Comparison of ENCODE assay signal across 8 mouse cellular contexts in the genomic region with DNA sequence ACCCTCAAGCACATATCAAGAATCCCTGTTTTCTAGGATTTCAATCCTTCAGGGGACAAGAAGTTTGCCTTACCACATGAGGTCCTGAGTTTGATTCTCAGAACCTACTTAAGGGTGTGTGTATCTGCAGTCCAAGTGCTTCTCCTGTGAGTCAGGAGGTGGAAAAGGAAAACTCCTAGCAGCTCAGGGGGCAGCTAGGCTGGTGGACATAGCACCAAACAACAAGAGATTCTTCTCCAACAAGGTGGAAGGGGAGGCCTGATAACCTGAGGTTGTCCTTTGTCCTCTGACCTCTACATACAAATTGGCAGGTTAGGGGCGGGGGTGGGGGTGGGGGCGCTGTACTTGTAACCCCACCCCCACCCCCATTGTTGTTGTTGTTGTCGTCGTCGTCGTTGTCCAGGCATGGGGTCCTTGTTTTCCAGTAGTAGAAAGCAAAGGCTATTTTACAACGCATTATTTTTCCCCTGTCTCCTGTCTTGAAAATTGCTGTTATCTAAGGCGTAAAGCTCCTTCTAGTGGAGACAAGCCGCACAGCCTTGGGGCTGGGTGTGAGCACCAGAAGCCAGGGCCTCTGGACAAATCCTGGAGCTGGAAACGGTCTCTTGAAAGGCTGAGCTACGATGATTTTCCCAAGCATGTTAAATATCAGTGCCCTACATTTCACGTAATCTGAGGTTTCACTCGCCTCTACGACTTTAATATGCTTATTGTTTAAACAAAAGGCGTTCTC. TPM values are rescaled to one million over a fixed set of nuclear protein-coding genes. Genes with fewer than 3 reads are reported as not detected.
DNase-seq lines count a peak whose midpoint lies in the region; ATAC-seq lines count a peak whose summit lies in the region.

No protein-coding gene starts in this region.

- no peaks in the 10 kb centered on the region for H3K9me3 ChIP-seq in hindbrain, embryonic 13.5 days

- no peaks in the 10 kb centered on the region for H3K36me3 ChIP-seq in hindbrain, embryonic 13.5 days

- H3K27ac ChIP-seq in hindbrain, embryonic 13.5 days: peak overlapping the region; percentile 81

- H3K27me3 ChIP-seq in hindbrain, embryonic 13.5 days: no peaks in the 10 kb centered on the region

- peak overlapping the region; percentile 61; the same call in 1 of the 2 replicates for H3K9ac ChIP-seq in hindbrain, embryonic 13.5 days

- H3K4me1 ChIP-seq in hindbrain, embryonic 13.5 days (replicated peaks): peaks cover 13% of the 10 kb centered on the region

- H3K4me2 ChIP-seq in hindbrain, embryonic 13.5 days: peak overlapping the region; percentile 47

- peak overlapping the region; percentile 29 for H3K4me3 ChIP-seq in hindbrain, embryonic 13.5 days

- peak; percentile 28 for DNase-seq in T-cell, adult 2 months (ENCODE audit: low spot score)
- peak; percentile 82 to 84 for DNase-seq in cerebellum, postnatal 14 days
- peak; percentile 45 to 61 for DNase-seq in frontal cortex, postnatal 14 days (ENCODE audit: low spot score in 2 of 2)
- peak; percentile 49 for DNase-seq in left cerebral cortex, adult 11 months (ENCODE audit: low spot score)
- peak; percentile 89 for DNase-seq in lung, postnatal 36 days
- peak; percentile 58 for DNase-seq in retina, postnatal 7 days (ENCODE audit: low read depth, low spot score)
- DNase-seq in urinary bladder, postnatal 14 days (ENCODE audit: low spot score): peak; percentile 72

- peak; percentile 86 for ATAC-seq in hindbrain, embryonic 13.5 days (ENCODE audit: low FRiP score)

- 1% methylated on average over 15 of the region's 15 CpGs for WGBS in hindbrain, embryonic 13.5 days

RNA-seq across cellular contexts. Expression of a gene that starts 23.3 kb away (rescaled TPM):
- polyA plus RNA-seq in hindbrain, embryonic 13.5 days (2015; fragmentation: Nextera tagmentation; extraction: Ambion mirVana): 153 and 158 TPM in 2 replicates

RNA-seq across cellular contexts. Expression of a gene that starts 46.7 kb away (rescaled TPM):
- polyA plus RNA-seq in hindbrain, embryonic 13.5 days (2015; fragmentation: Nextera tagmentation; extraction: Ambion mirVana): 33.9 and 36.4 TPM in 2 replicates

Comparison
In these comparisons a context has a peak if more than half of its experiments do, and no peak if none do; other contexts are left out.
1. Peak in every context shown above with its lines: DNase-seq, ATAC-seq, H3K4me3 ChIP-seq and H3K27ac ChIP-seq.
2. DNase-seq: peak in every context shown above with its lines; median percentile 89 in lung, postnatal 36 days; 83 in cerebellum, postnatal 14 days; 72 in urinary bladder, postnatal 14 days; 58 in retina, postnatal 7 days; 53 in frontal cortex, postnatal 14 days; 49 in left cerebral cortex, adult 11 months; 28 in T-cell, adult 2 months.